Mouse (Mus musculus) lung, postnatal 14 days (tissue): ENCODE results near the gene Mylip.

Experiments used
- DNase-seq: peaks from one replicate; pipeline ENCODE4 v3.0.0; 2021

Mylip gene

GRCm38 (mm10) chr13:45440226-45440625 is 50.7 kb downstream of the Mylip start:
- DNase-seq: no peak

- peak; percentile 22 for DNase-seq
Measured at GRCm38 (mm10) chr13:45442451-45442850, 52.9 kb downstream of the Mylip start.

- DNase-seq: no peak
Measured at GRCm38 (mm10) chr13:45442918-45443535, 53.5 kb downstream of the Mylip start.

GRCm38 (mm10) chr13:45444220-45444619 is 54.7 kb downstream of the Mylip start:
- DNase-seq: no peak

GRCm38 (mm10) chr13:45444652-45445051 is 55.1 kb downstream of the Mylip start:
- no peak for DNase-seq

- DNase-seq: no peak
Measured at GRCm38 (mm10) chr13:45446636-45447035, 57.1 kb downstream of the Mylip start.

GRCm38 (mm10) chr13:45452437-45452836 is 62.9 kb downstream of the Mylip start:
- DNase-seq: no peak

GRCm38 (mm10) chr13:45453033-45453432 is 63.5 kb downstream of the Mylip start:
- DNase-seq: no peak

- DNase-seq: no peak
Measured at GRCm38 (mm10) chr13:45454044-45454443, 64.5 kb downstream of the Mylip start.

GRCm38 (mm10) chr13:45454641-45455040 is 65.1 kb downstream of the Mylip start:
- no peak for DNase-seq

- DNase-seq: peak; percentile 30
Measured at GRCm38 (mm10) chr13:45455108-45455861, 65.7 kb downstream of the Mylip start.

GRCm38 (mm10) chr13:45455862-45456192 is 66.3 kb downstream of the Mylip start:
- no peak for DNase-seq

GRCm38 (mm10) chr13:45457459-45457858 is 67.9 kb downstream of the Mylip start:
- DNase-seq: no peak

- no peak for DNase-seq
Measured at GRCm38 (mm10) chr13:45460177-45460576, 70.6 kb downstream of the Mylip start.

GRCm38 (mm10) chr13:45461370-45461958 is 71.9 kb downstream of the Mylip start:
- DNase-seq: no peak
